Mouse (Mus musculus) midbrain, embryonic 15.5 days (tissue): ENCODE data around the gene Map4. TPM values are rescaled to one million over a fixed set of nuclear protein-coding genes. Genes with fewer than 3 reads are reported as not detected.

Source experiments
- ATAC-seq: fragments of 200-750 bp; cut with Nextera tagmentation; replicated peaks from 2 replicates; pipeline ENCODE4 v1.8.0; 2017; ENCODE audit warnings: moderate TSS enrichment
- H3K27ac ChIP-seq: fragments of 300-500 bp; sonication (generic); 2 replicates; pipeline ENCODE4 v1.5.1; 2015; ENCODE audit warnings: mild to moderate bottlenecking, inconsistent platforms
- H3K27me3 ChIP-seq: fragments of 300-500 bp; sonication (generic); replicated peaks from 2 replicates; pipeline ENCODE4 v1.6.1; 2015; ENCODE audit warnings: inconsistent platforms
- H3K36me3 ChIP-seq: fragments of 300-500 bp; sonication (generic); replicated peaks from 2 replicates; pipeline ENCODE4 v1.6.1; 2015; ENCODE audit warnings: inconsistent platforms
- H3K4me1 ChIP-seq: fragments of 300-500 bp; sonication (generic); 2 replicates; pipeline ENCODE4 v1.6.1; 2015; ENCODE audit warnings: inconsistent platforms
- H3K4me2 ChIP-seq: fragments of 300-500 bp; sonication (generic); 2 replicates; pipeline ENCODE4 v1.6.1; 2015; ENCODE audit warnings: inconsistent platforms, mild to moderate bottlenecking, moderate library complexity
- H3K4me3 ChIP-seq: fragments of 300-500 bp; sonication (generic); 2 replicates; pipeline ENCODE4 v1.5.1; 2015; ENCODE audit warnings: mild to moderate bottlenecking, inconsistent platforms
- H3K9ac ChIP-seq: fragments of 300-500 bp; sonication (generic); 2 replicates; pipeline ENCODE4 v1.6.1; 2015; ENCODE audit warnings: mild to moderate bottlenecking, inconsistent platforms
- H3K9me3 ChIP-seq: fragments of 300-500 bp; sonication (generic); 2 replicates; pipeline ENCODE4 v1.6.1; 2016; ENCODE audit warnings: inconsistent platforms
- WGBS: fragments of 180-500 bp; shearing (Covaris S2); methylation state at CpG from one replicate; pipeline ENCODE4 v1.1.7; 2015; ENCODE audit warnings: mixed read lengths; 5-methylcytosine and 5-hydroxymethylcytosine counted together
- polyA plus RNA-seq: library from polyadenylated mRNA; unstranded; fragments of >200 nt; fragmentation: Nextera tagmentation; extraction: Ambion mirVana; gene quantifications from 2 replicates; pipeline ENCODE4 v1.2.1, GENCODE M21; 2015

The Map4 gene
- polyA plus RNA-seq, 1 experiment from 2014 or later = 181 TPM

GRCm38 (mm10) chr9:110085693-110086092 is 154.4 kb downstream of the Map4 start:
- no peak for ATAC-seq
- WGBS = 93% methylated on average over 8 of the region's 8 CpGs
- Histone ChIP-seq H3K4me3 (no peak overlapping the region), H3K27me3 (no peaks in the 10 kb centered on the region), H3K4me2 (no peak overlapping the region), H3K36me3 (peaks cover 84% of the 10 kb centered on the region), H3K9ac (no peak overlapping the region), H3K27ac (no peak overlapping the region), H3K9me3 (no peaks in the 10 kb centered on the region), H3K4me1 (no peaks in the 10 kb centered on the region)

- Histone ChIP-seq H3K4me3 (no peak overlapping the region), H3K4me1 (no peaks in the 10 kb centered on the region), H3K9ac (no peak overlapping the region), H3K27ac (no peak overlapping the region), H3K9me3 (no peaks in the 10 kb centered on the region), H3K4me2 (no peak overlapping the region), H3K27me3 (no peaks in the 10 kb centered on the region), H3K36me3 (peaks cover 83% of the 10 kb centered on the region)
- WGBS = 87% methylated on average over 4 of the region's 4 CpGs
- no peak for ATAC-seq
Measured at GRCm38 (mm10) chr9:110093303-110093702, 162.0 kb downstream of the Map4 start.

- no peaks in the 10 kb centered on the region for H3K27me3 ChIP-seq
- H3K36me3 ChIP-seq = peaks cover 73% of the 10 kb centered on the region
- H3K9ac ChIP-seq = no peak overlapping the region
- no peaks in the 10 kb centered on the region for H3K4me1 ChIP-seq
- 96% methylated on average over 4 of the region's 4 CpGs for WGBS
- no peak overlapping the region for H3K4me3 ChIP-seq
- no peak for ATAC-seq
- no peak overlapping the region for H3K27ac ChIP-seq
- H3K9me3 ChIP-seq = no peaks in the 10 kb centered on the region
- no peak overlapping the region for H3K4me2 ChIP-seq
Measured at GRCm38 (mm10) chr9:110094761-110095160, 163.5 kb downstream of the Map4 start.

- Histone ChIP-seq H3K4me2 (no peak overlapping the region), H3K27ac (no peak overlapping the region), H3K4me3 (no peak overlapping the region), H3K36me3 (peaks cover 43% of the 10 kb centered on the region), H3K27me3 (no peaks in the 10 kb centered on the region), H3K9ac (no peak overlapping the region), H3K4me1 (peaks cover 7% of the 10 kb centered on the region), H3K9me3 (no peaks in the 10 kb centered on the region)
- no peak for ATAC-seq
- 82% methylated on average over 3 of the region's 3 CpGs for WGBS
Measured at GRCm38 (mm10) chr9:110097791-110098190, 166.5 kb downstream of the Map4 start.

- Histone ChIP-seq H3K36me3 (peaks cover 42% of the 10 kb centered on the region), H3K4me2 (peak overlapping the region; percentile 79), H3K4me1 (peaks cover 7% of the 10 kb centered on the region), H3K4me3 (peak overlapping the region; percentile 77), H3K9me3 (no peaks in the 10 kb centered on the region), H3K27me3 (no peaks in the 10 kb centered on the region), H3K9ac (peak overlapping the region; percentile 80), H3K27ac (peak overlapping the region; percentile 31; the same call in 1 of the 2 replicates)
- 3% methylated on average over 41 of the region's 41 CpGs for WGBS
- ATAC-seq = peak; percentile 96
Measured at GRCm38 (mm10) chr9:110100627-110101600, 169.7 kb downstream of the Map4 start.

- 7% methylated on average over 10 of the region's 10 CpGs for WGBS
- no peaks in the 10 kb centered on the region for H3K9me3 ChIP-seq
- peak overlapping the region; percentile 96 for H3K27ac ChIP-seq
- no peak for ATAC-seq
- H3K4me2 ChIP-seq = peak overlapping the region; percentile 66
- H3K4me3 ChIP-seq = peak overlapping the region; percentile 74
- peaks cover 24% of the 10 kb centered on the region for H3K36me3 ChIP-seq
- H3K27me3 ChIP-seq = no peaks in the 10 kb centered on the region
- peaks cover 23% of the 10 kb centered on the region for H3K4me1 ChIP-seq
- peak overlapping the region; percentile 94 for H3K9ac ChIP-seq
Measured at GRCm38 (mm10) chr9:110116353-110116976, 185.2 kb downstream of the Map4 start.

GRCm38 (mm10) chr9:110116977-110117778 is 185.9 kb downstream of the Map4 start, which contains the start of gene Smarcc1:
Gene Smarcc1 (plus strand): TSS chr9:110117708.
- Histone ChIP-seq H3K9ac (peak within 1 kb of the TSS; percentile 94), H3K4me2 (peak within 1 kb of the TSS; percentile 66), H3K36me3 (peaks cover 18% of the 10 kb centered on the region), H3K4me3 (peak within 1 kb of the TSS; percentile 74), H3K4me1 (peaks cover 23% of the 10 kb centered on the region), H3K9me3 (no peaks in the 10 kb centered on the region), H3K27me3 (no peaks in the 10 kb centered on the region), H3K27ac (peak within 1 kb of the TSS; percentile 96)
- peak; percentile 97 for ATAC-seq
- WGBS = under 1% methylated on average over 77 of the region's 79 CpGs

- 2% methylated on average over 17 of the region's 17 CpGs for WGBS
- Histone ChIP-seq H3K4me3 (peak within 1 kb of the TSS; percentile 74), H3K4me2 (peak within 1 kb of the TSS; percentile 66), H3K27ac (peak within 1 kb of the TSS; percentile 96), H3K36me3 (peaks cover 12% of the 10 kb centered on the region), H3K9ac (peak within 1 kb of the TSS; percentile 94), H3K4me1 (peaks cover 23% of the 10 kb centered on the region), H3K9me3 (no peaks in the 10 kb centered on the region), H3K27me3 (no peaks in the 10 kb centered on the region)
- peak; percentile 55 for ATAC-seq
Measured at GRCm38 (mm10) chr9:110117779-110118139, 186.5 kb downstream of the Map4 start, which contains the start of gene Dhx30. Gene Dhx30 (minus strand): TSS chr9:110117830.

- peak overlapping the region; percentile 94 for H3K9ac ChIP-seq
- H3K4me2 ChIP-seq = peak overlapping the region; percentile 66
- ATAC-seq = no peak
- peak overlapping the region; percentile 74 for H3K4me3 ChIP-seq
- peaks cover 7% of the 10 kb centered on the region; the same call in 1 of the 2 replicates for H3K36me3 ChIP-seq
- H3K4me1 ChIP-seq = peaks cover 23% of the 10 kb centered on the region
- H3K9me3 ChIP-seq = no peaks in the 10 kb centered on the region
- H3K27ac ChIP-seq = peak overlapping the region; percentile 96
- no peaks in the 10 kb centered on the region for H3K27me3 ChIP-seq
- 50% methylated on average over 1 of the region's 1 CpGs for WGBS
Measured at GRCm38 (mm10) chr9:110118249-110118648, 187.0 kb downstream of the Map4 start.

- peaks cover 13% of the 10 kb centered on the region for H3K4me1 ChIP-seq
- no peak overlapping the region for H3K4me2 ChIP-seq
- H3K9me3 ChIP-seq = no peaks in the 10 kb centered on the region
- H3K27me3 ChIP-seq = no peaks in the 10 kb centered on the region
- no peak overlapping the region for H3K27ac ChIP-seq
- H3K4me3 ChIP-seq = no peak overlapping the region
- H3K36me3 ChIP-seq = no peaks in the 10 kb centered on the region
- no peak for ATAC-seq
- no peak overlapping the region for H3K9ac ChIP-seq
- WGBS = 77% methylated on average over 4 of the region's 4 CpGs
Measured at GRCm38 (mm10) chr9:110121424-110121823, 190.2 kb downstream of the Map4 start.

GRCm38 (mm10) chr9:110123322-110123721 is 192.1 kb downstream of the Map4 start:
- no peak overlapping the region for H3K27ac ChIP-seq

More at GRCm38 (mm10) chr9:110123322-110123721, 192.1 kb downstream of the Map4 start:
- Histone ChIP-seq H3K4me1 (peaks cover 9% of the 10 kb centered on the region), H3K9me3 (no peaks in the 10 kb centered on the region), H3K9ac (no peak overlapping the region), H3K27me3 (no peaks in the 10 kb centered on the region), H3K4me2 (no peak overlapping the region), H3K36me3 (no peaks in the 10 kb centered on the region), H3K4me3 (no peak overlapping the region)
- ATAC-seq = no peak
- WGBS = 87% methylated on average over 2 of the region's 2 CpGs
